Mouse (Mus musculus): Measurements from ENCODE around the gene Dbp. TPM values are rescaled to one million over a fixed set of nuclear protein-coding genes. Genes with fewer than 3 reads are reported as not detected.

The Dbp gene
- total and polyA plus RNA-seq, 3 experiments, result 7.9 to 11.0 (median 10.4) TPM

DNA sequence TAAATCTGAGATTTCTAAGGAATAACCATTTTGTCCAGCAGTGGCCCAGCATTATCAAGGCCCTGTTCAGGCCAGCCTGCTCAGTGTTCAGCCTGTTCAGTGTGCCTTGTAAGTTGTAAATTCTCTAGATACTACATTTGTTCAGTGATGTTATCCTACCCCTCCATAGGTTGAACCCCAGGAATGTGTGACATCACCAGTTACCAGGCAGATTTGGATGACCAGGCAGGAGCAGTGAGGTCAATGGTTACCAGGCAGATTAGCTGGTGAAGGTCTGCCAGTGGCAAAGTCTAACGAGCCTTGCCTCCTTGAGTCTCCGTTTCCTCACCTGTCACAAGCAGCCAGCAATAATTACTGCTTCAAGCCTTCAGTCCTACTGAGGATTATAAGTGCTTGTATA is 39.5 kb downstream of the Dbp start:
- peak; percentile 77 for DNase-seq (ENCODE audit: extremely low read depth)
- Histone ChIP-seq H3K4me2 (ENCODE audit: insufficient read depth, low read depth, poor library complexity, severe bottlenecking) (no peak overlapping the region), H3K79me2 (replicated peaks; ENCODE audit: control insufficient read depth, extremely low read depth, insufficient read depth, poor library complexity, severe bottlenecking) (no peaks in the 10 kb centered on the region), H3K36me3 (replicated peaks in 1 of 2; ENCODE audit: control insufficient read depth in 1 of 2, insufficient read depth in 1 of 2, low read length in 1 of 2) (no peaks in the 10 kb centered on the region), H3K4me3 (replicated peaks in 1 of 3; ENCODE audit: low read depth in 2 of 3, low read length in 2 of 3, poor library complexity in 1 of 3) (no peak overlapping the region), H3K9ac (ENCODE audit: insufficient read depth, low read depth) (no peak overlapping the region), H3K9me3 (replicated peaks; ENCODE audit: low read length) (peaks cover 6% of the 10 kb centered on the region), H3K27me3 (replicated peaks) (peaks cover 19% of the 10 kb centered on the region), H3K27ac (ENCODE audit: insufficient read depth, low read depth) (no peak overlapping the region), H3K4me1 (ENCODE audit: control insufficient read depth in 1 of 2, insufficient read depth in 2 of 2) (peaks cover 12% of the 10 kb centered on the region in 2 experiments)
- dilution Hi-C loops (cut with MboI; ENCODE audit: extremely low pct_ligation_motif_present, extremely low pct_unique_long_range_greater_than_20kb, low sequenced_read_pairs) (no loop called here), in situ Hi-C loops (cut with MboI; ENCODE audit: low pct_ligation_motif_present, low pct_unique_long_range_greater_than_20kb, low sequenced_read_pairs) (loop anchor here (5.0 kb wide), 1 partner anchor 58 kb away; no protein-coding TSS in a partner anchor)
- TF ChIP-seq USF1 (IDR thresholded peaks at IDR 0.05; ENCODE audit: low read depth, low read length), result no peak
- no peak for TF ChIP-seq POLR2AphosphoS2 (IDR thresholded peaks at IDR 0.05; ENCODE audit: low read depth, low read length)
- no peak for TF ChIP-seq JUND (conservative IDR thresholded peaks at IDR 0.05; ENCODE audit: low read depth, low read length)
- no peak for TF ChIP-seq CTCF (conservative IDR thresholded peaks at IDR 0.05 in 1 of 2, IDR thresholded peaks at IDR 0.05 in 1 of 2; ENCODE audit: low read depth in 2 of 2, low read length in 2 of 2)
- TF ChIP-seq ZNF384 (IDR thresholded peaks at IDR 0.05; ENCODE audit: low read depth, low read length), result no peak
- TF ChIP-seq E2F4 (IDR thresholded peaks at IDR 0.05; ENCODE audit: insufficient replicate concordance, low read depth, low read length), result no peak
- peak; percentile 96 for TF ChIP-seq CHD2 (IDR thresholded peaks at IDR 0.05; ENCODE audit: low read length)

DNA sequence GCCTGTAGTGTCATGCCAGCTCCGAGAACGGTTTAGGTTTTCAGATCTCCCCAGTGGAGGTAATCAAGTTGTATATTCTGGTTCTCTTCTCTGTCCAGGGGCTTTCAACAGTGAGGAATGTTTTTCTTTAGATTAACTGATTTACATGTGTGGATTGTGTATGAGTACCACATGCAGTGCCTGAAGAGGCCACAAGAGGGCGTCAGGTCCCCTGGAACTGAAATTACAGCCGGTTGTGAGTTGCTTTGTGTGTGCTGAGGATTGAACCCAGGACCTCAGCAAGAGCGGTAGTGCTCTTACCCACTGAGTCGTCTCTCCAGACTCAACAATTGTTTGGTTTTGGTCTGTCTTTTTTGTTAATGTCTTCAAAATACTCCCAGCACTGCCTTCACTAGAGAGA is 41.6 kb downstream of the Dbp start:
- DNase-seq (ENCODE audit: extremely low read depth), result no peak
- Histone ChIP-seq H3K9ac (ENCODE audit: insufficient read depth, low read depth) (no peak overlapping the region), H3K4me1 (ENCODE audit: control insufficient read depth in 1 of 2, insufficient read depth in 2 of 2) (peaks cover 12% of the 10 kb centered on the region in 2 experiments), H3K4me2 (ENCODE audit: insufficient read depth, low read depth, poor library complexity, severe bottlenecking) (no peak overlapping the region), H3K79me2 (replicated peaks; ENCODE audit: control insufficient read depth, extremely low read depth, insufficient read depth, poor library complexity, severe bottlenecking) (no peaks in the 10 kb centered on the region), H3K36me3 (replicated peaks in 1 of 2; ENCODE audit: control insufficient read depth in 1 of 2, insufficient read depth in 1 of 2, low read length in 1 of 2) (no peaks in the 10 kb centered on the region), H3K27ac (ENCODE audit: insufficient read depth, low read depth) (no peak overlapping the region), H3K4me3 (replicated peaks in 1 of 3; ENCODE audit: low read depth in 2 of 3, low read length in 2 of 3, poor library complexity in 1 of 3) (no peak overlapping the region), H3K9me3 (replicated peaks; ENCODE audit: low read length) (peaks cover 8% of the 10 kb centered on the region), H3K27me3 (replicated peaks) (peaks cover 24% of the 10 kb centered on the region)
- TF ChIP-seq ZNF384 (IDR thresholded peaks at IDR 0.05; ENCODE audit: low read depth, low read length), result no peak
- peak; percentile 51 to 59; a peak in 3 of 4 replicates for TF ChIP-seq CTCF (conservative IDR thresholded peaks at IDR 0.05 in 1 of 2, IDR thresholded peaks at IDR 0.05 in 1 of 2; ENCODE audit: low read depth in 2 of 2, low read length in 2 of 2)
- peak; percentile 37 for TF ChIP-seq RAD21 (IDR thresholded peaks at IDR 0.05; ENCODE audit: low read depth, low read length)
- peak; percentile 44 for TF ChIP-seq SMC3 (IDR thresholded peaks at IDR 0.05; ENCODE audit: low read depth, low read length)
- dilution Hi-C loops (cut with MboI; ENCODE audit: extremely low pct_ligation_motif_present, extremely low pct_unique_long_range_greater_than_20kb, low sequenced_read_pairs), result no loop called here
- in situ Hi-C loops (cut with MboI; ENCODE audit: low pct_ligation_motif_present, low pct_unique_long_range_greater_than_20kb, low sequenced_read_pairs), result no loop called here

DNA sequence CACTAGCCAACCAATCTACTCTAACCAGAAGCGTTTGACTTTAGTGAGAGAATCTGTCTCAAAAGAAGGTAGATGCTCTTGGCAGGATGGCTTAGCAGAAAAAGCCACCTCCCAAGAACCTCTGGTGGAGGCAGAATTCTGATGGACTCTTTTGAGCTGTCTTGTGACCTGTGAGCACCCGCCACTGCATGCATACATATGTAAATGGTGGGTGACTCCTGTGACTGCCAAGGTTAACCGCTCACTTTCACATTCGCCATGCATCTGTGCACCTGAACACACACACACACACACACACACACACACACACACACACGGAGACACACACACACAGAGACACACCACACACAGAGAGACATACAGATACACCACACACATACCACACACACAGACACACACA is 42.6 kb downstream of the Dbp start:
- DNase-seq (ENCODE audit: extremely low read depth), result no peak
- H3K27me3 ChIP-seq (replicated peaks), result peaks cover 20% of the 10 kb centered on the region
- dilution Hi-C loops (cut with MboI; ENCODE audit: extremely low pct_ligation_motif_present, extremely low pct_unique_long_range_greater_than_20kb, low sequenced_read_pairs) (no loop called here), in situ Hi-C loops (cut with MboI; ENCODE audit: low pct_ligation_motif_present, low pct_unique_long_range_greater_than_20kb, low sequenced_read_pairs) (no loop called here)
- H3K4me3 ChIP-seq (replicated peaks in 1 of 3; ENCODE audit: low read depth in 2 of 3, low read length in 2 of 3, poor library complexity in 1 of 3), result no peak overlapping the region
- peaks cover 6 to 7% of the 10 kb centered on the region in 2 experiments for H3K4me1 ChIP-seq (ENCODE audit: control insufficient read depth in 1 of 2, insufficient read depth in 2 of 2)
- H3K79me2 ChIP-seq (replicated peaks; ENCODE audit: control insufficient read depth, extremely low read depth, insufficient read depth, poor library complexity, severe bottlenecking), result no peaks in the 10 kb centered on the region
- no peak overlapping the region for H3K9ac ChIP-seq (ENCODE audit: insufficient read depth, low read depth)
- TF ChIP-seq POLR2AphosphoS2 (IDR thresholded peaks at IDR 0.05; ENCODE audit: low read depth, low read length) (no peak), ZMIZ1 (IDR thresholded peaks at IDR 0.05; ENCODE audit: low read depth, low read length) (no peak), USF1 (IDR thresholded peaks at IDR 0.05; ENCODE audit: low read depth, low read length) (no peak), RCOR1 (conservative IDR thresholded peaks at IDR 0.05; ENCODE audit: low read depth, low read length) (no peak), GABPA (IDR thresholded peaks at IDR 0.05; ENCODE audit: insufficient replicate concordance, low read depth, low read length) (no peak), CTCF (conservative IDR thresholded peaks at IDR 0.05 in 1 of 2, IDR thresholded peaks at IDR 0.05 in 1 of 2; ENCODE audit: low read depth in 2 of 2, low read length in 2 of 2) (no peak), NRF1 (IDR thresholded peaks at IDR 0.05; ENCODE audit: low read depth, low read length) (no peak), UBTF (IDR thresholded peaks at IDR 0.05; ENCODE audit: low read depth, low read length) (no peak), ETS1 (conservative IDR thresholded peaks at IDR 0.05; ENCODE audit: low read depth, low read length) (no peak), SIN3A (IDR thresholded peaks at IDR 0.05; ENCODE audit: low read length) (no peak), BHLHE40 (IDR thresholded peaks at IDR 0.05; ENCODE audit: low read depth, low read length) (no peak), KAT2A (IDR thresholded peaks at IDR 0.05; ENCODE audit: insufficient replicate concordance, low read length) (no peak), MEF2A (IDR thresholded peaks at IDR 0.05; ENCODE audit: borderline replicate concordance, low read depth, low read length) (no peak), ZNF384 (IDR thresholded peaks at IDR 0.05; ENCODE audit: low read depth, low read length) (no peak), E2F4 (IDR thresholded peaks at IDR 0.05; ENCODE audit: insufficient replicate concordance, low read depth, low read length) (no peak), TCF12 (IDR thresholded peaks at IDR 0.05; ENCODE audit: low read depth, low read length) (no peak)
- no peak overlapping the region for H3K27ac ChIP-seq (ENCODE audit: insufficient read depth, low read depth)
- no peaks in the 10 kb centered on the region for H3K36me3 ChIP-seq (replicated peaks in 1 of 2; ENCODE audit: control insufficient read depth in 1 of 2, insufficient read depth in 1 of 2, low read length in 1 of 2)
- H3K4me2 ChIP-seq (ENCODE audit: insufficient read depth, low read depth, poor library complexity, severe bottlenecking), result no peak overlapping the region
- H3K9me3 ChIP-seq (replicated peaks; ENCODE audit: low read length), result peaks cover 8% of the 10 kb centered on the region
